Mouse (Mus musculus) embryonic fibroblast, embryonic 13.5 days (primary cell): Measurements from ENCODE around the gene Bcap29.

ENCODE experiments used
- CTCF ChIP-seq: IDR thresholded peaks from 2 replicates; pipeline ENCODE4 v1.5.1; 2011; ENCODE audit warnings: mild to moderate bottlenecking, control low read depth, low read length, moderate library complexity, borderline replicate concordance; ENCODE audit not compliant: insufficient read depth
- POLR2A ChIP-seq: IDR thresholded peaks from 2 replicates; pipeline ENCODE4 v1.6.1; 2011; ENCODE audit warnings: low read depth, mild to moderate bottlenecking, control low read depth, low read length, moderate library complexity

DNA sequence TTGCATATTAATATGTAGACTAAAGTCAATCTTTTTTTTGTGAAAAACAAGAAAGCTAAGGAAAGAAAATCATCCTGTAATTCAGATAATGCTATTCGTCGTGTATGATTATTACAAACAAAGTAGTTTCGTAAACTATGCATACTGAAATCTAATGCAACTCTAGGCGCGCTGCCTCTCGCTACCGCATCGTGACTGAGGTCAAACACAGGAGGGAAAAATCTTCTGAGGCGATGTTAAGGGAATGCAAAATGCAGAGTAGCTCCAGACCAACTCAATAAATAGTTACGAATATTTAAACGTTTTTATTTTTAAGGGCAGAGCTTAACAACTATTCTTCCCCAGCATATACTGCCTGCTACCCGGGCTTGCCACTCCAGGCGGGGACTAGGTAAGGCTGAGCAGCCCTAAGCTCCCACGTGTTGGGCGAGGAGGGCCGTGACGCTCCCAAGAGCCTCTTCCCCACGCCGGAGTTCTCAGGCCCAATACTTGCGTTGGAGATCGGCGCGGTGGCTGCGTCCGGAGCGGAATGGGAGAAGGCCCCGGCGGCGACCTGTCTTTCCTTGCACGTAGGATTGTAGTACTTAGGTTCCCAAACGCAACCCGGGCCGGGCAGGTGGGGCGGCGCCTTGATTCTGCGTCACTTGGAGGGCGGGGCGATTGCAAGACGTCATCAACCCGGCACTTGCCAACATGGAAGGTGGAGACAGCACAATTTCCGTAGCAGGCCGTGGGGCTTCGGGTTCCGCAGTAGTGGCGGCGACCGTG is 19.9 kb upstream of the Bcap29 start, which contains the start of the genes Dus4l and Cog5:
- TF ChIP-seq CTCF (no peak), POLR2A (peak; percentile 88)
